Mouse (Mus musculus) CH12.LX (cell line): Measurements from ENCODE around the gene Shisa7.

Experiments
- BHLHE40 ChIP-seq: IDR thresholded peaks from 2 replicates; pipeline ENCODE4 v1.6.1; 2011; ENCODE audit warnings: mild to moderate bottlenecking, low read depth, low read length, improper control_type of control experiment
- CTCF ChIP-seq, 2 experiments: IDR thresholded peaks in 1 of 2; conservative IDR thresholded peaks in 1 of 2; 2 replicates each; pipeline ENCODE4 v1.5.1; 2011 to 2012; ENCODE audit warnings: low read depth in 2 of 2, low read length in 2 of 2, improper control_type of control experiment in 1 of 2, inconsistent platforms in 1 of 2, mild to moderate bottlenecking in 1 of 2, moderate library complexity in 1 of 2
- ELF1 ChIP-seq: IDR thresholded peaks from 2 replicates; pipeline ENCODE4 v1.6.1; 2014; ENCODE audit warnings: low read depth, mild to moderate bottlenecking, inconsistent platforms, low read length, improper control_type of control experiment
- EP300 ChIP-seq: IDR thresholded peaks from 2 replicates; pipeline ENCODE4 v1.6.1; 2011; ENCODE audit warnings: low read length, improper control_type of control experiment
- ETS1 ChIP-seq: conservative IDR thresholded peaks from 2 replicates; pipeline ENCODE4 v1.6.1; 2012; ENCODE audit warnings: low read depth, mild to moderate bottlenecking, inconsistent platforms, low read length, improper control_type of control experiment, moderate library complexity
- IRF4 ChIP-seq: IDR thresholded peaks from 2 replicates; pipeline ENCODE4 v1.6.1; 2014; ENCODE audit warnings: low read depth, mild to moderate bottlenecking, inconsistent platforms, low read length, improper control_type of control experiment
- MAZ ChIP-seq: IDR thresholded peaks from 2 replicates; pipeline ENCODE4 v1.6.1; 2012; ENCODE audit warnings: low read depth, mild to moderate bottlenecking, inconsistent platforms, low read length, improper control_type of control experiment, moderate library complexity
- POLR2A ChIP-seq: IDR thresholded peaks from 2 replicates; pipeline ENCODE4 v1.6.1; 2011; ENCODE audit warnings: low read depth, mild to moderate bottlenecking, improper control_type of control experiment, low read length
- SMC3 ChIP-seq: IDR thresholded peaks from 2 replicates; pipeline ENCODE4 v1.6.1; 2011; ENCODE audit warnings: low read depth, low read length, improper control_type of control experiment
- TCF12 ChIP-seq: IDR thresholded peaks from 2 replicates; pipeline ENCODE4 v1.6.1; 2014; ENCODE audit warnings: low read depth, mild to moderate bottlenecking, inconsistent platforms, low read length, improper control_type of control experiment
- USF1 ChIP-seq: IDR thresholded peaks from 2 replicates; pipeline ENCODE4 v1.6.1; 2014; ENCODE audit warnings: low read depth, mild to moderate bottlenecking, inconsistent platforms, low read length, improper control_type of control experiment
- USF2 ChIP-seq: conservative IDR thresholded peaks from 2 replicates; pipeline ENCODE4 v1.6.1; 2011; ENCODE audit warnings: low read depth, low read length, improper control_type of control experiment

- TF ChIP-seq USF1 (no peak), POLR2A (no peak), BHLHE40 (no peak), CTCF (conservative IDR thresholded peaks at IDR 0.05 in 1 of 2, IDR thresholded peaks at IDR 0.05 in 1 of 2; ENCODE audit: low read depth in 2 of 2, low read length in 2 of 2) (no peak), USF2 (no peak), MAZ (no peak), IRF4 (no peak), ETS1 (no peak), ELF1 (no peak), EP300 (no peak), SMC3 (no peak), TCF12 (no peak)
Observed at GRCm38 (mm10) chr7:4850621-4851314, 6.3 kb upstream of the Shisa7 start.
